Mouse (Mus musculus): ENCODE results near the gene Cdh23. TPM values are rescaled to one million over a fixed set of nuclear protein-coding genes. Genes with fewer than 3 reads are reported as not detected.

Cdh23 gene
- polyA plus RNA-seq, 1 experiment, result 0.19 TPM

- Histone ChIP-seq H3K79me3 (ENCODE audit: low read depth) (no peaks in the 10 kb centered on the region), H3K27me3 (ENCODE audit: control insufficient read depth, insufficient read depth, insufficient read length) (peaks cover 5% of the 10 kb centered on the region), H3K79me2 (ENCODE audit: control insufficient read depth, insufficient read depth) (no peaks in the 10 kb centered on the region), H3ac (ENCODE audit: control insufficient read depth, insufficient read length, low read depth) (no peak overlapping the region), H3K36me3 (ENCODE audit: control insufficient read depth, insufficient read depth) (no peaks in the 10 kb centered on the region), H3K4me3 (ENCODE audit: insufficient read depth, poor library complexity, severe bottlenecking) (no peak overlapping the region)
- no peak for TF ChIP-seq FOSL1 (IDR thresholded peaks at IDR 0.05; ENCODE audit: insufficient read depth, low read length, poor library complexity, severe bottlenecking)
- no peak for TF ChIP-seq CEBPB (IDR thresholded peaks at IDR 0.05; ENCODE audit: low read depth)
- TF ChIP-seq MAX (IDR thresholded peaks at IDR 0.05), result no peak
- no peak for TF ChIP-seq USF1 (IDR thresholded peaks at IDR 0.05; ENCODE audit: low read depth)
- TF ChIP-seq MYOD1 (IDR thresholded peaks at IDR 0.05; ENCODE audit: control insufficient read depth, insufficient read length, low read depth), result no peak
- TF ChIP-seq MYOG (IDR thresholded peaks at IDR 0.05; ENCODE audit: control insufficient read depth, extremely low read depth, insufficient read length), result no peak
- no peak for TF ChIP-seq CTCF (IDR thresholded peaks at IDR 0.05; ENCODE audit: control insufficient read depth, insufficient read depth, insufficient read length)
These were observed 113.3 kb downstream of the Cdh23 start for GRCm38 (mm10) chr10:60582956-60583355.

- Histone ChIP-seq H3K36me3 (ENCODE audit: control insufficient read depth, insufficient read depth) (no peaks in the 10 kb centered on the region), H3K79me2 (ENCODE audit: control insufficient read depth, insufficient read depth) (no peaks in the 10 kb centered on the region), H3K4me3 (ENCODE audit: insufficient read depth, poor library complexity, severe bottlenecking) (no peak overlapping the region), H3K27me3 (ENCODE audit: control insufficient read depth, insufficient read depth, insufficient read length) (no peaks in the 10 kb centered on the region), H3K79me3 (ENCODE audit: low read depth) (no peaks in the 10 kb centered on the region), H3ac (ENCODE audit: control insufficient read depth, insufficient read length, low read depth) (no peak overlapping the region)
- TF ChIP-seq MYOD1 (IDR thresholded peaks at IDR 0.05; ENCODE audit: control insufficient read depth, insufficient read length, low read depth) (no peak), MYOG (IDR thresholded peaks at IDR 0.05; ENCODE audit: control insufficient read depth, extremely low read depth, insufficient read length) (no peak), FOSL1 (IDR thresholded peaks at IDR 0.05; ENCODE audit: insufficient read depth, low read length, poor library complexity, severe bottlenecking) (no peak), USF1 (IDR thresholded peaks at IDR 0.05; ENCODE audit: low read depth) (no peak), CTCF (IDR thresholded peaks at IDR 0.05; ENCODE audit: control insufficient read depth, insufficient read depth, insufficient read length) (no peak), CEBPB (IDR thresholded peaks at IDR 0.05; ENCODE audit: low read depth) (no peak), MAX (IDR thresholded peaks at IDR 0.05) (no peak)
These were observed 115.6 kb downstream of the Cdh23 start for GRCm38 (mm10) chr10:60580666-60581065.

GRCm38 (mm10) chr10:60578738-60579538 lies 117.4 kb downstream of the Cdh23 start:
- no peak overlapping the region for H3K4me3 ChIP-seq (ENCODE audit: insufficient read depth, poor library complexity, severe bottlenecking)
- H3K27me3 ChIP-seq (ENCODE audit: control insufficient read depth, insufficient read depth, insufficient read length), result no peaks in the 10 kb centered on the region
- no peaks in the 10 kb centered on the region for H3K79me2 ChIP-seq (ENCODE audit: control insufficient read depth, insufficient read depth)
- H3K36me3 ChIP-seq (ENCODE audit: control insufficient read depth, insufficient read depth), result no peaks in the 10 kb centered on the region
- TF ChIP-seq CTCF (IDR thresholded peaks at IDR 0.05; ENCODE audit: control insufficient read depth, insufficient read depth, insufficient read length), result no peak
- no peak for TF ChIP-seq MAX (IDR thresholded peaks at IDR 0.05)
- TF ChIP-seq MYOG (IDR thresholded peaks at IDR 0.05; ENCODE audit: control insufficient read depth, extremely low read depth, insufficient read length), result no peak
- TF ChIP-seq MYOD1 (IDR thresholded peaks at IDR 0.05; ENCODE audit: control insufficient read depth, insufficient read length, low read depth), result no peak
- no peak for TF ChIP-seq CEBPB (IDR thresholded peaks at IDR 0.05; ENCODE audit: low read depth)
- TF ChIP-seq USF1 (IDR thresholded peaks at IDR 0.05; ENCODE audit: low read depth), result no peak
- no peak for TF ChIP-seq FOSL1 (IDR thresholded peaks at IDR 0.05; ENCODE audit: insufficient read depth, low read length, poor library complexity, severe bottlenecking)
- no peaks in the 10 kb centered on the region for H3K79me3 ChIP-seq (ENCODE audit: low read depth)
- no peak overlapping the region for H3ac ChIP-seq (ENCODE audit: control insufficient read depth, insufficient read length, low read depth)

GRCm38 (mm10) chr10:60577920-60578737 lies 118.2 kb downstream of the Cdh23 start:
- Histone ChIP-seq H3ac (ENCODE audit: control insufficient read depth, insufficient read length, low read depth) (no peak overlapping the region), H3K79me2 (ENCODE audit: control insufficient read depth, insufficient read depth) (no peaks in the 10 kb centered on the region), H3K79me3 (ENCODE audit: low read depth) (no peaks in the 10 kb centered on the region), H3K27me3 (ENCODE audit: control insufficient read depth, insufficient read depth, insufficient read length) (no peaks in the 10 kb centered on the region), H3K4me3 (ENCODE audit: insufficient read depth, poor library complexity, severe bottlenecking) (no peak overlapping the region), H3K36me3 (ENCODE audit: control insufficient read depth, insufficient read depth) (no peaks in the 10 kb centered on the region)
- TF ChIP-seq CTCF (IDR thresholded peaks at IDR 0.05; ENCODE audit: control insufficient read depth, insufficient read depth, insufficient read length), result no peak
- no peak for TF ChIP-seq CEBPB (IDR thresholded peaks at IDR 0.05; ENCODE audit: low read depth)
- TF ChIP-seq MYOG (IDR thresholded peaks at IDR 0.05; ENCODE audit: control insufficient read depth, extremely low read depth, insufficient read length), result no peak
- TF ChIP-seq MYOD1 (IDR thresholded peaks at IDR 0.05; ENCODE audit: control insufficient read depth, insufficient read length, low read depth), result no peak
- TF ChIP-seq FOSL1 (IDR thresholded peaks at IDR 0.05; ENCODE audit: insufficient read depth, low read length, poor library complexity, severe bottlenecking), result no peak
- no peak for TF ChIP-seq USF1 (IDR thresholded peaks at IDR 0.05; ENCODE audit: low read depth)
- no peak for TF ChIP-seq MAX (IDR thresholded peaks at IDR 0.05)

- no peaks in the 10 kb centered on the region for H3K36me3 ChIP-seq (ENCODE audit: control insufficient read depth, insufficient read depth)
- H3K27me3 ChIP-seq (ENCODE audit: control insufficient read depth, insufficient read depth, insufficient read length), result no peaks in the 10 kb centered on the region
- H3K4me3 ChIP-seq (ENCODE audit: insufficient read depth, poor library complexity, severe bottlenecking), result no peak overlapping the region
- H3ac ChIP-seq (ENCODE audit: control insufficient read depth, insufficient read length, low read depth), result no peak overlapping the region
- TF ChIP-seq MYOG (IDR thresholded peaks at IDR 0.05; ENCODE audit: control insufficient read depth, extremely low read depth, insufficient read length) (no peak), FOSL1 (IDR thresholded peaks at IDR 0.05; ENCODE audit: insufficient read depth, low read length, poor library complexity, severe bottlenecking) (no peak), MAX (IDR thresholded peaks at IDR 0.05) (no peak), USF1 (IDR thresholded peaks at IDR 0.05; ENCODE audit: low read depth) (no peak), CTCF (IDR thresholded peaks at IDR 0.05; ENCODE audit: control insufficient read depth, insufficient read depth, insufficient read length) (no peak), CEBPB (IDR thresholded peaks at IDR 0.05; ENCODE audit: low read depth) (no peak), MYOD1 (IDR thresholded peaks at IDR 0.05; ENCODE audit: control insufficient read depth, insufficient read length, low read depth) (no peak)
- no peaks in the 10 kb centered on the region for H3K79me3 ChIP-seq (ENCODE audit: low read depth)
- no peaks in the 10 kb centered on the region for H3K79me2 ChIP-seq (ENCODE audit: control insufficient read depth, insufficient read depth)
These were observed 119.0 kb downstream of the Cdh23 start for GRCm38 (mm10) chr10:60577125-60577919.

Measured in C2C12 (cell line).